Mouse (Mus musculus) myocyte (in vitro differentiated cells): Measurements from ENCODE around the gene Il22ra2.

Experiments used
- E2F4 ChIP-seq: IDR thresholded peaks from one replicate; pipeline ENCODE4 v1.6.1; 2011; ENCODE audit warnings: mild to moderate bottlenecking, control low read depth, moderate library complexity; ENCODE audit not compliant: insufficient read depth
- POLR2A ChIP-seq: IDR thresholded peaks from one replicate; pipeline ENCODE4 v1.6.1; 2011; ENCODE audit warnings: low read depth, mild to moderate bottlenecking, control low read depth, moderate library complexity; ENCODE audit not compliant: insufficient read length
- USF1 ChIP-seq: IDR thresholded peaks from one replicate; pipeline ENCODE4 v1.6.1; 2011; ENCODE audit warnings: low read depth, mild to moderate bottlenecking, control low read depth, moderate library complexity

DNA sequence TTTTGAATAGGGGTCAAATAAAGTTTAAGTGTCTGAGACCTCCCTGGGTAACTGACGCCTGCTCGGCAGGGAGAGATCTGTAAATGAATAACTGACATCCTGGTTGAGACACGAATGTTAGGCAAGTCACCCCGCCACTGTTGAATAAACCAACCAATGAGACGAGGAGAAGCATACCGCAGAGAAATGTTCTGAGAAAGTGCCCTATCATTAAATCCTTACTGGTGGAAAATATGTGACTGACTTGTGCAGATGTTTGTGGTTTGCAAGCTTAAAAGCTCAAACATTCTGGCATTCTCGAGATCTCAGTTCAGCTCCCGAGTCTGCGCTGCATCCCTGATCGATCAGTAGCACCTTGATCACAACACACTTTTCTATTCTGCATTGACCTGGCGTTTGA lies 23.7 kb upstream of the Il22ra2 start:
- no peak for TF ChIP-seq POLR2A
- TF ChIP-seq USF1 = no peak
- no peak for TF ChIP-seq E2F4
